Mouse (Mus musculus) ovary, postnatal 14 days (tissue): ENCODE results near the gene Foxo3.

Experiments used
- DNase-seq: peaks from one replicate; pipeline ENCODE4 v3.0.0; 2022; ENCODE audit warnings: low spot score

Foxo3 gene

GRCm38 (mm10) chr10:42275401-42275870, 1.1 kb downstream of the Foxo3 start:
- no peak for DNase-seq

GRCm38 (mm10) chr10:42274712-42275400, 1.7 kb downstream of the Foxo3 start:
- DNase-seq: no peak

- no peak for DNase-seq
Observed at GRCm38 (mm10) chr10:42273760-42274691, 2.5 kb downstream of the Foxo3 start.

- no peak for DNase-seq
Observed at GRCm38 (mm10) chr10:42273403-42273759, 3.2 kb downstream of the Foxo3 start.

GRCm38 (mm10) chr10:42271454-42272230, 4.9 kb downstream of the Foxo3 start:
- no peak for DNase-seq

- no peak for DNase-seq
Observed at GRCm38 (mm10) chr10:42270277-42271083, 6.1 kb downstream of the Foxo3 start.

GRCm38 (mm10) chr10:42269281-42270025, 7.1 kb downstream of the Foxo3 start:
- DNase-seq: no peak

- DNase-seq: no peak
Observed at GRCm38 (mm10) chr10:42267811-42268545, 8.6 kb downstream of the Foxo3 start.

GRCm38 (mm10) chr10:42265021-42265689, 11.4 kb downstream of the Foxo3 start:
- DNase-seq: no peak

GRCm38 (mm10) chr10:42264195-42264594, 12.4 kb downstream of the Foxo3 start:
- no peak for DNase-seq

GRCm38 (mm10) chr10:42263701-42264100, 12.9 kb downstream of the Foxo3 start:
- no peak for DNase-seq

- DNase-seq: no peak
Observed at GRCm38 (mm10) chr10:42262061-42262460, 14.5 kb downstream of the Foxo3 start.

- no peak for DNase-seq
Observed at GRCm38 (mm10) chr10:42261103-42261502, 15.5 kb downstream of the Foxo3 start.

GRCm38 (mm10) chr10:42260523-42260922, 16.0 kb downstream of the Foxo3 start:
- DNase-seq: no peak

GRCm38 (mm10) chr10:42259602-42260001, 17.0 kb downstream of the Foxo3 start:
- no peak for DNase-seq

- no peak for DNase-seq
Observed at GRCm38 (mm10) chr10:42257985-42258384, 18.6 kb downstream of the Foxo3 start.

GRCm38 (mm10) chr10:42254788-42255187, 21.8 kb downstream of the Foxo3 start:
- no peak for DNase-seq

- no peak for DNase-seq
Observed at GRCm38 (mm10) chr10:42251749-42252323, 24.7 kb downstream of the Foxo3 start.

GRCm38 (mm10) chr10:42251203-42251602, 25.4 kb downstream of the Foxo3 start:
- DNase-seq: peak; percentile 26
